Mouse (Mus musculus) right cerebral cortex, postnatal 10 days (tissue): ENCODE data around the gene Syngr3.
"Not testable (repeated sequence)": the region's sequence is repeated elsewhere in the genome, so short reads cannot be mapped to it uniquely, and the experiment has no call there.

Experiments
- DNase-seq, 2 experiments: peaks; one replicate each; pipeline ENCODE4 v3.0.0; 2021; ENCODE audit warnings: low spot score in 2 of 2

Gene Syngr3

DNA sequence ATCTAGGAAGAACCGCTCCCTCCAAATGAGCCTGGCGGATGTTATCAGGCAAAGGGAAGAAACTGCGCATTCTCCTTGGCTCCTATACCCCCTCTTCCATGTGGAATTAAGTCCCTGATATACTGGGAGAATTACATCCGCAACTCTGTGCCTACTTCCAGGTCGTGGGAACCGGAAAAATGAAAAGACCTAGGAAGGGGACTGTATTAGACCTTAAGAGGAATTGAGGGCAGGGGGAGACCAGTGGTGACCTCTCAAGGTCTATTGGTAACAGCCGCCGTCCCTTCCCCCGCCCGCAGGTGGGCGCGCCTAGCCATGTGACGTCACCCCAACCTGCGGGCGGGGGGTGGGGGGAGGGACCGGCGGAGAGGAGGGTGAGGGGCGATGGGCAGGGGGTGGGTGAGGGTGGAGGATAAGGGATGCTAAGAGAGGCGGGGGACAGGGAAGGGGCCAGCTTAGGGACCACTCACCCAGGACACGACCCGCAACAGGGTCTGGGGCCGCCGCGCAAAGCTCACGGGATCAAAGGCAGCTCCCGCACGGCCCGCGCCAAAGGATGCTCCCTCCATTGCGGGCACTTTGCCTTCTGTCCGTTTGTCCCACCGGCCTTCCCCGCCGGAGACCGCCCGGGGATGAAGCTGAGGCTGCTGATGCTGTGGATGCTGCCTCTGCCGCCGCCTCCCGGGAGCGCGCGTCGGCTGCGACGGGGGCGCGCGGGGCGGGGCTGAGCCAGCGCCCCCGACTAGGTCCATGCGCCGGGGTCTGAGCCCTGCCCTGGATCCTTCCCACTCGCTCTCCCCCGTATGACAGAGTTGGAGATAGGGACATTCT is at the start of gene Syngr3:
Gene Syngr3 (minus strand): TSS at position 705 of the 831 bp plus-strand sequence.
- DNase-seq, result peak; percentile 67 to 69

DNA sequence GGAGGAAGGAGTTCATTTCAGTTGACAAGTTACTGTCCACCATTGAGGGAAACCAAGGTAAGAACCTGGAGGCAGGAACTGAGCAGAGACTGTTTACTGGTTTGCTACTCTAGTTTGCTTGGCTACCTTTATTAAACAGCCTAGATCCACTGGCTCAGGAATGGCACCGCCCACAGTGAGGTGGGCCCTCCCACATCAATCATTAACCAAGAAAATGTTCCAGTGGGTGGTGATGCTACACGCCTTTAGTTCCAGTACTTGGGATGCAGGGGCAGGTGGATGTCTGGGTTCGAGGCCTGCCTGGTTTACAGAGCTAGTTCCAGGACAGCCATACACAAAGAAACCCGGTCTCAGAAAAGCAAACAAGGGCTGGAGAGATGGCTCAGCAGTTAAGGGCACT is 48.5 kb upstream of the Syngr3 start:
- no peak for DNase-seq

DNA sequence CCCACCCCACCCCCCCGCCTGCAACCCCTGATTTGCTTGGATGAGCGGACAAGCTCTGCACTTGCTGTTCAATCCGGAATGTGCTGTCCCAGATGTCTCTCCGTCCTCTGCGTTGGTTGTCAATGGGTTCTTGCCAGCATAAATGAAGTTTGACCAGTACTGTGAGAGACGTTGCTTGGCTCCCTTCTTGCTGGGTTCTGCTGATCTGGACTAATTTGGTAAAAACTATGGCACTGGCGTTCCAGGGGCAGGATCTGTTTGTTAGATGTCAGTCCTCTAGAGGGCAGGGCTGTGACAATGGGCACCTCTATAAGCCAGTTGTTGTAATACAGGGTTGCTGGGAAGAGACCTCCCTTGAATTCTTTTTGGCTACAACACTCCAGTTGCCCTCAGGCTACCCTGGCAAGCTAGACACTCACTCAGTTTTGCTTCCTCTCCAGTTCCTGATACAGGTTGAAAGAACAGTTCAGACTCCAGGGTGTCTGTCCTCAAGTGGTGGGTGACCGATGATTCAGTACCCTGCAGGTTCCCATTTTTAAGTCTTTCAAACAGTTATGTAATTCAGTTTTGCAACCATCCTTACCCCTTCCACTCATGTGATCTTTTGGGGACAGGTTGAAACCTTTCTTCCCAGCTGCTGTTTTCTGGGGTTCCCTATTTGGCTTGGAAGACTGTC is 47.5 kb upstream of the Syngr3 start:
- no peak for DNase-seq

DNA sequence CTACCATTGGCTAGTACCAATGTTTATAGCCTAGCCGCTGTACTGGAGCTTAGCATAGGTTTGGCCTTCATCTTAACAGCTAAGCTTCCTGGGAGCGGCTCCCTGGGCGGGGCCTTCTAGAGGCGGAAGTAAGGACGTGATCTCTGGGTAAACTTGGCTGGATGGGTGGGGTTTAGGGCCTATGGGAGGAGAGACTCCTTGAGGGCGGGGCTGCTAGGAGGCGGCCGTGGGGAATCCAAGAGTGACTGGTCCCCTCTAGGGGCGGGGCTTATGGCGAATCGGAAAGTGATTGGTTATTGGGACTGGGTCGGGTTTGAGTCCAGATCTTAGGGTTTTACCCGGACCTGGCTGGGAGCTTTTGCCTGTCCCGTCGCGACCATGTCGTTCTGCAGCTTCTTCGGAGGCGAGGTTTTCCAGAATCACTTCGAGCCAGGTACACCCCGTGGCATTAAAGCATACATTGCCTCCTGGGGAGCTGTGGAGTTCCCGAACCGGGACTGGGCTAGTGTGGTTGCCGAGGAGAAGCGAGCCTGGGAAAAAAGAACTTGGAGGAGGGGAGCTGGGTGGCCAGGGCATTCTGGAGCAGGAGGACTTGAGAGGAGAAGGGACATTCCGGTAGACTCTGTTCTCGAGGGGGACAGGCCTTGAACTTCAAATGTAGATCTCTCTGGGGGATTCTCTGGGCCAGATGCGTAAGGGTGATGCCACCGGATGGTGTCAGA is 46.7 kb upstream of the Syngr3 start, which contains the start of gene Msrb1:
Gene Msrb1 (plus strand): TSS at position 313 of the 722 bp plus-strand sequence.
- DNase-seq, result peak; percentile 96

DNA sequence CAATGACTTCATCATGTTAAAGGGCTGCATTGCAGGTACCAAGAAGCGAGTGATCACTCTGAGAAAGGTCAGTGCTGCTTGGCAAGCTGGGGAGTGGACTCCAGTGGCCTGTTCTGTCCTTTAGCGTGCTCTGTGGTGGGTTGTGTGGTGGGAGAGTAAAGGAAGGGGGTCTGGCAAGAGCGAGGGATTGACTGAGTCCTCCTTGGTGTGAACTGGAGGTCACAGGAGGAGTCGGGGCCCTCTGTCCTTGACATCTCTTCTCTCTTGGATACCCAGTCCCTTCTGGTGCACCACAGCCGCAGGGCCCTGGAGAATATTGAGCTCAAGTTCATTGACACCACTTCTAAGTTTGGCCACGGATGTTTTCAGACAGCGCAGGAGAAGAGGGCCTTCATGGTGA is 45.7 kb upstream of the Syngr3 start:
- DNase-seq, result no peak

DNA sequence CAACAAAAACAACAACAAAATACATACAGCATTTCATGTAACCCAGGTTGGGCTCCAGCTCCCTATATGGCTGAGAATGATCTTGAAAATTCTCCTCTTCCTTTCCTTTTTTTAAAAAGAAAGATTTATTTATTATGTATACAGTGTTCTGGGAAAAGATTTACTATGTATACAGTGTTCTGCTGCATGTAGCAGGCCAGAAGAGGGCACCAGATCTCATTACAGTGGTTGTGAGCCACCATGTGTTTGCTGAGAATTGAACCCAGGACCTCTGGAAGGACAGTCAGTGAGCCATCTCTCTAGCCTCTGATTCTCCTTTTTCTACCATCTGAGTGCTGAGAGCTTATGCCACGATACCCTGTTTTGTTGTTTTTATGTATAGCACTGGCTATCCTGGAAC is 44.8 kb upstream of the Syngr3 start:
- DNase-seq, result no peak

DNA sequence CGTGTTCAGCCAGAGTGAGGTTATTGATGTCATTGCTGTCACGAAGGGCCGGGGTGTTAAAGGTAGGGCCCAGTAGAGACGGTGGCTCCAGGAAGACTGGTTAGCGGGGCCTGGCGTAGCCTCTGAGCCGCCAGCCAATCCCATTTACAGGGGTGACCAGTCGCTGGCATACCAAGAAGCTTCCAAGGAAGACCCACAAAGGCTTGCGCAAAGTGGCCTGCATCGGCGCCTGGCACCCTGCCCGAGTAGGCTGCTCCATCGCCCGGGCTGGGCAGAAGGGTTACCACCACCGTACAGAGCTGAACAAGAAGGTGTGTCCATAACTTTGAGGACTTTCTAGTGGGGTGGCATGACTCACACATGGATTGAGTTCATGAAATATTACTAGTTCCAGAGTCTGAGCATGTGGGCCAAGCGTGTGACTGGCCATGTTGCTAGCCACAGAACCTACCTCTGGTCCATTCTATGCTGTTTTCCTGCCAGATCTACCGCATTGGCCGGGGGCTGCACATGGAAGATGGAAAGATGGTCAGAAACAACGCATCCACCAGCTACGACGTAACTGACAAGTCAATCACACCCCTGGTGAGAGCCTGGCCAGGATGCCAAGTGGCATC is 43.8 kb upstream of the Syngr3 start:
- DNase-seq, result no peak

DNA sequence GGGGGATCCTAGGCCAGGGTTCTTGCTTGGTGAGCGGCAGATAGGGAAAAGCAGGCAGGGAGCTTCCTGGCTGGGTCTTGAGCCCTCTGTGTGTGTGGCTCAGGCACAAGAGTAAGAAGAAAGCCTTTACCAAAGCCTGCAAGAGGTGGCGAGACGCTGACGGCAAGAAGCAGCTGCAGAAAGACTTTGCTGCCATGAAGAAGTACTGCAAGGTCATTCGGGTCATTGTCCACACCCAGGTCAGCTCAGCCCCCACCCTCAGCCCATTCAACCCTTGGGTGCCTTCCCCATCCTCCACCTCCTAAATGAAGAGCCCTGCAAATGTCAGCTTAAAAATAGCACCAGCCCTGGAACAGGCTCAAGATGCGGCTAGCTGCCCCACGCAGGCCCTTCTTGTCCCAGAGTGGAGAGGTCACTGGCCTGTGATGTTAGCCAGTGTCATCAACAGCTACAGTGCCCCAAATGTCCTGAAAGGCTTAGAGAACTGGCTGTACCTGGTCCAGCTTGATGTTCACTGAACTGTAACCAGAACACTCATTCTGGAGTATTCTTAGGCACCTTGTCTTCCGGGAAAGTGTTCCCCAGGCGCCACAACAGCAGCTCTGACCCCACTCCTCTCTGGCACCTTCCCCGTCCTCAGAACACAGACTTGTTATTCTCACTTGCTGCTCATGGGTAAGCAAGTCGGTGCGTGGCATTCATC is 42.6 kb upstream of the Syngr3 start:
- DNase-seq, result no peak

DNA sequence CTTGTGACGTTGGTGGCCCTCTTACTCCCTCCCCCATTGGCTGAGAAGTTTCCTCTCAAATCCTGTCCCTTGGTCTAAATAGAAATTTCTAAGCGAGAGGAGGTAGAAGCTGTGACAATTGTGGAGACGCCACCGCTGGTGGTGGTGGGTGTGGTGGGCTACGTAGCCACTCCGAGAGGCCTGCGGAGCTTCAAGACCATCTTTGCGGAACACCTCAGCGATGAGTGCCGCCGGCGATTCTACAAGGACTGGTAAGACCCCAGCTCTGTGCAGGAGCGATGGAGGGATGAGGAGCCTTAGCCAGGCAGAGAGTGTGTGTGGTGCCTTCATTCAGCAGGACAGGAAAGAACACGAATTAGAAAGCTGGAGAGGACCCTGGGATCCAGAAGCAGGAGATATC is 41.0 kb upstream of the Syngr3 start:
- no peak for DNase-seq

DNA sequence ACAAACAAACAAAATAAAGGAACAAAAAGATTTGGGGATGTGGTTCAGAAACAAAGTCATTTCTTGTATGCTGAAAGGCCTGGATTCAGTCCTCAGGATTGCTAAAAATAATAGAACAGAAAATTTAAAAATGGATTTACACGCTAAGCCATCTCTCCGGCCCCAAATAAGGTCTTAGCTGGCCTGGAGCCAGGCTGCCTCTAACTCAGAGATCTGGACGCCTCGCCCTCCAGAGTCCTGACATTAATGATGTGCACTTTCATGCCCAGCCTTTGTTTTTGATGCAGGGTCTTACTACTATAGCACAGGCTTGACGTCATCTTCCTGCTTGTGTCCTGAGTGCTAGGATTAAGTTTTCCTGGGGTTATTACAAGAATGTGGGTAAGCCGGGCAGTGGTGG is 39.3 kb upstream of the Syngr3 start:
- no peak for DNase-seq

DNA sequence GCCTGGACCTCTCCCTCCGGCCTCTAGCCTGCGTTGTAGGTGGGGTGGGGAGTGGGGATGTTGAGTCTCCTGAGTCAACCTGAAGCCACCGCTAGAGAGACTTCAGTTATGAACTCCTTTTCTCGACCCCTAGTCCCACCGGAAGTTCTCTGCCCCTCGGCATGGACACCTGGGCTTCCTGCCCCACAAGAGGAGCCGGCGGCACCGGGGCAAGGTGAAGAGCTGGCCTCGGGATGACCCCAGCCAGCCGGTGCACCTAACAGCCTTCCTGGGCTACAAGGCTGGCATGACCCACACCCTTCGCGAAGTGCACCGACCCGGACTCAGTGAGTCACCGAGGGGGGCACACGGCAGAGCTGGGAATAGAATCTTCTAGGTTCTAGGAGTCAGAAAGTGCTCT is 38.4 kb upstream of the Syngr3 start:
- no peak for DNase-seq

DNA sequence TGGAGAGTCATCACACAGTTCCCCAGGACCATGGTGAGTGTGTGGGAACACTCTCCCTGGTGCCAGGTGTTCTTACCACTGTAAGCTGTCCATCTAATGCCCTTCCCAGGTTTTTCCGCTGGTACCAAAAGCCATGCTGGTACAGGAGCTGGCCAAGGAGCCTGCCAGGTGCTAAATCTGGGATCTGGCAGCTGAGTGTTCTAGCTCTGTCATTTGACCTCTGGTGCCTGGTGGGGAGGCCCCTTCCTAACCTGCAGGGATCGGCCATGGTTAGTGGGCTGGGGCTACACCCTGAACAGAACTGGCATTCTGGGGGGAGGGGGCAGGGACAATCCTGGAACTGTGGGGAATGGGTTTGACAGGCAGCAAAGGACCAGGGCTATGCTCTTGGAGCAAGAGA is 37.9 kb upstream of the Syngr3 start, which contains the start of gene Rpl3l:
Gene Rpl3l (plus strand): TSS at position 203 of the 400 bp plus-strand sequence.
- DNase-seq, result no peak

DNA sequence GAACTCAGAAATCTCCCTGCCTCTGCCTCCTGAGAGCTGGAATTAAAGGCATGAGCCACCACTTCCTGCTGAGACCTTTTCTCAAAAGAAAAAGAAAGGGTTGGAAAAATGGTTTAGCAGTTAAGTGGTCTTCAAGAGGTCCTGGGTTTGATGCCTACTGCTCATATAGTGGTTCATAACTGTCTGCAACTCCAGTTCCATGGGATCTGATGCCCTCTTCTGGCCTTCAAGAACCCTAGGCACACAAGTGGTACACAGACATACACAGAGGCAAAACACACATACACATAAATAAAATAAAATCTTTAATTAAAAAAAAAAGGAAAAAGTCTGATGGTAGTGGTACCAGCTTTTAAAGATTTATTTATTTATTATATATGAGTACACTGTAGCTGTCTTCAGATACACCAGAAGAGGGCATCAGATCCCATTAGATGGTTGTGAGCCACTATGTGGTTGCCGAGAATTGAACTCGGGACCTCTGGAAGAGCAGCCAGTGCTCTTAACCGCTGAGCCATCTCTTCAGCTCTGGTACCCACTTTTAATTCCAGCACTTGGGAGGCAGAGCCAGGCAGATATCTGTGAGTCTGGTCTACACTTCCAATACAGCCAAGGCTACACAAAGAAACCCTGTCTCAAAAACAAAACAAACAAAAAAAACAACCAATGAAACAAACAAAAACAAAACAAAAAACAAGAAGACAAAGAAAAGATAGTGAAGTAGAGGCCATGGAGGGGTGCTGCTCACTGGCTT is 36.1 kb upstream of the Syngr3 start:
- DNase-seq, result no peak

DNA sequence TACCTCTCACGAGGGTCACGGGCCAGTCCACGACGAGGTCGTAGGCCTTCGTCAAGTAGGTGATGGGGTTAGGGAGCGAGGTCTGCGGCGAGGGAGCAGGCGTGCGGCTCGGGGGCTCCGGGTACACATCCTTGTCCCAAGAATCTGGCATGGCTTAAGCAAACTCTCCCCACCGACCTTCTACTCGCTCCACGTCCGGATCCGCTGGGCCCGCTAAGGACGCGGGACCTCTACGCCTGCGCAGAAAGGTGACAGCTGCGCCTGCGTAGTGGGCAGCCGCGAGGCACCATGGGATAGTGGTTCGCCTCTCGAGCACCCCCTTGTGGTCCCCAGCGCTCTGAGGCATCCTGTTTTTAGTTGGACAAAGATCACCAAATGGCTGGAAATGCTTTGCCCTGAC is 34.4 kb upstream of the Syngr3 start, which contains the start of gene Ndufb10:
Gene Ndufb10 (minus strand): TSS at position 295 of the 400 bp plus-strand sequence.
- DNase-seq, result peak; percentile 96 to 98

DNA sequence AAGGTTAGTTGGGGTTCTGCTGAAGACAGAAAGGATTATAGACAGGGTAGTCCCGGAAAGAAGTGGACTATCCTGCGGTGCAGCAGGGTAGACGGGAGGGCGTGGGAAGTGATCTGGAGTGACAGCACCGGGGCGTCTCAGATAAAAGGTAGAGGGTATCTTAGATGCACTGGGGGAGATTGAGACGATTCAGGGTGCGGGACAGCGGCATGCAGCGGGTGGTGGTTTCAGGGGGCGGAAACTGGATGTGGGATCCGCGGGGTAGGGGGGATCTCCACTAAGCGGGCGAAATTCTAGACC is 34.1 kb upstream of the Syngr3 start:
- DNase-seq, result no peak

DNA sequence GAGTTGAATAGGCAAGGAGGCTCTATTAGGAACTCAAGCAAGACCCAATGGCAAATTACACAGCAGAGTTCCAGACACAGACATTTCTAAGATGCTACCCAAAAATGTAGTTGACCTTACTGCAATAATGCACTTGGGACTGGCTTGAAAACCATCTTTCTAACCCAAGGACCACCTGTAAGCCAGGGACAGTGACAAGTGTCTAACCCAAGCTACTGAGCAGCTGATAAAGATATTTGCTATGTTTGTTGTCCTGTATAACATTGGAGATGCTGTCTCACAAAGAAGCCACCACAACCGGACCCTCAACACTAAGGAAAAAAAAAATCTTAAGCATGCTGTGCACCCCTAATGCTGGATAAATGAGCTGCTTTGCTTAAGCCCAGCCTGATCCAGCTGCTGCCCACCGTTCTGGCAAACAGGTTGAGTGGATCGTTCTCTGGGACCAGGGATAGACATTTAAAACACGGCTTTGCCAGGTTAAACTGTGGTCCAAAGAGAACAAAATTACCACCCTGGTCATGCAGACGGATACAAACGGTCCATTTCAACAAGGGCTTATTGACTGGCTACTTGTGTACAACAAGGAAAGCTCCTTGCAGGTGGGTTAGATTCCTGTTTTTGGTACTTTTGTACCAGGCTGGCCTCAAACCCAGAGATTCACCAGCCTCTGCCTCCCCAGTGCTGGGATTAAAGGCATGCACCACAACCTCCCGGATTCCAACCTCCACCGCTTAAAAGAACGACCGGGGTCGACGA is 33.5 kb upstream of the Syngr3 start:
- DNase-seq, result no peak

DNA sequence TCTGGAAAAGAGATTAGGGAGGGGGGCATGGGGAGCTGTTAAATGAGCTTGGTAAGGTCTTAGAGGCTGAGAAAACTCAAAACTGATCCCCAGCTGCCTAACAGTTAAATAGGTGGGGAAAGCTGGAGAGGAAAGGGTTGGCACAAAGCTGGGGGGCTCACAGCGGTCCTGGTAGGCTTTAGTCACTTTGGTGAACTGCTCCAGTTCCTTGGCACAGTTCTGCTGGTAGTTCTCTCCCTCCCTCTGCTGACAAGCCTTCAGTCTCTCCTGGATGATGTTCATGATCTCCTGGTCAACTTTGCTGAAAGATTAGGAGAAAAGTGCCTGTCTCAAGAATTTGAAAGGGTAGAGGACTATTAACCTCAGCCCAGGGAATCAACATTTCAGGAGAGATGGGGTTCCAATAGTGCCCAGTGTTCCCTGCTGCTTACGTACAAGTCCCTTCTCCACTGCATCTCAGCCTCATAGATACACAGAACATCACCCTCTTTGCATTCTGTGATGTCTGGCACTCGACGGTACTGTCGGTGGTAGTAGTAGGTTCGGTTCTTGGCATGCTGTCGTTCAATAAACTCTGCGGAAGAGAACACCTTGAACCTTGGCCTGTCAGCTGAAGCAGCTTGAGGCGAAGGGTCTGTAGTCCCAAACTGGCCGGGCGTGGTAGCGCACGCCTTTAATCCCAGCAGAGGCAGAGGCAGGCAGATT is 32.6 kb upstream of the Syngr3 start:
- no peak for DNase-seq

DNA sequence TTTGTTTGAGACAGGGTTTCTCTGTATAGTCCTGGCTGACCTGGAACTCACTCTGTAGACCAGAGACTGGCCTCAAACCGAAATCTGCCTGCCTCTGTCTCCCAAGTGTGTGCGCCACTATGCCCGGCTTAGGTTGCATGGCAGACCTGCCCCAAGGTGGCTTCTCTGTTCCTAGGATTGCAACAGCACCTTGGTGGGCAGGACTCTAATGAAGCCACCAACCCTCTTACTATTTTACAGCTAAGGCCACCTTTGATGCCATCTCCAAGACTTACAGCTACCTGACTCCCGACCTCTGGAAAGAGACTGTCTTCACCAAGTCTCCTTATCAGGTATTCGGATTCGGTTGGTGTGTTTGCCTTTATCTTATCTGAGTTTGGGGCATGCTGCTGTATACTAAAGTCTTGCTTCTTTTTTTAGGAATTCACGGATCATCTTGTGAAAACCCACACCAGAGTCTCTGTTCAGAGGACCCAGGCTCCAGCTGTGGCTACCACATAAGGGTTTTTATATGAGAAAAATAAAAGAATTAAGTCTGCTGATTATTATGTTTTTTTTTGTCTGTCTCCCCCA is 31.7 kb upstream of the Syngr3 start:
- DNase-seq, result not testable (repeated sequence)

DNA sequence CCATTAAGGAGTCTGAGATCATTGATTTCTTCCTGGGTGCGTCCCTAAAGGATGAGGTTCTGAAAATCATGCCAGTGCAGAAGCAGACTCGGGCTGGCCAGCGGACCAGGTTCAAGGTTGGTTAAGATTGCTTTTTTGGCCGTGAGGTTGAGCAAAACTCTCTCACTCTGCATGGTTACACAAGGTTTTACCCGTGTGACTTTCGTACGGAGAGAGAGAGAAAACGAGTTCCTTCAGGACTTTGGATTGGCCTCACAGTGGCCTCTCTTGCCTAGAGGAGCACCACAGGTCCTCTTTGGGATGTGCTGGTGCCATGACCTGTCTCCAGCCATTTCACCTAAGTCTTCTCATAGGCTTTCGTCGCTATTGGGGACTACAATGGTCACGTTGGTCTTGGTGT is 30.9 kb upstream of the Syngr3 start:
- not testable (repeated sequence) for DNase-seq
